Mouse (Mus musculus) testis, adult 2 months (tissue): ENCODE measurements around the gene Ninj1. TPM values are rescaled to one million over a fixed set of nuclear protein-coding genes. Genes with fewer than 3 reads are reported as not detected.

Source experiments
- H3K27ac ChIP-seq: fragments of 200-500 bp; 2 replicates; pipeline ENCODE4 v1.5.1; 2012; ENCODE audit warnings: low read depth, low read length; ENCODE audit not compliant: control insufficient read depth, insufficient read depth
- H3K27me3 ChIP-seq: fragments of 200-500 bp; 2 replicates; pipeline ENCODE4 v1.6.1; 2012; ENCODE audit warnings: mild to moderate bottlenecking, low read length, moderate library complexity; ENCODE audit not compliant: control insufficient read depth, insufficient read depth
- H3K36me3 ChIP-seq: fragments of 200-500 bp; 2 replicates; pipeline ENCODE4 v1.6.1; 2012; ENCODE audit warnings: mild to moderate bottlenecking, low read length; ENCODE audit not compliant: control insufficient read depth, insufficient read depth
- H3K4me1 ChIP-seq: fragments of 200-500 bp; 2 replicates; pipeline ENCODE4 v1.6.1; 2012; ENCODE audit warnings: low read length; ENCODE audit not compliant: control insufficient read depth, insufficient read depth
- H3K4me3 ChIP-seq: fragments of 200-500 bp; 2 replicates; pipeline ENCODE4 v1.5.1; 2012; ENCODE audit warnings: low read depth, mild to moderate bottlenecking, low read length, moderate library complexity, mixed read lengths; ENCODE audit not compliant: control insufficient read depth
- CTCF ChIP-seq: fragments of 200-500 bp; IDR thresholded peaks from 2 replicates; pipeline ENCODE4 v1.5.1; 2012; ENCODE audit warnings: low read depth, mild to moderate bottlenecking, inconsistent platforms, low read length, moderate library complexity; ENCODE audit not compliant: control insufficient read depth, insufficient read depth, insufficient replicate concordance
- POLR2A ChIP-seq: fragments of 200-500 bp; IDR thresholded peaks from 2 replicates; pipeline ENCODE4 v1.6.1; 2012; ENCODE audit warnings: low read depth, mild to moderate bottlenecking, inconsistent platforms, low read length, moderate library complexity; ENCODE audit not compliant: control insufficient read depth
- polyA plus RNA-seq: library from polyadenylated mRNA; depleted of rRNA; stranded (reverse); fragments of >200 nt; gene quantifications from 2 replicates; pipeline ENCODE4 v1.2.3, GENCODE M21; 2012; rRNA removed

Ninj1 gene
- polyA plus RNA-seq, 1 experiment, result 30.9 TPM

DNA sequence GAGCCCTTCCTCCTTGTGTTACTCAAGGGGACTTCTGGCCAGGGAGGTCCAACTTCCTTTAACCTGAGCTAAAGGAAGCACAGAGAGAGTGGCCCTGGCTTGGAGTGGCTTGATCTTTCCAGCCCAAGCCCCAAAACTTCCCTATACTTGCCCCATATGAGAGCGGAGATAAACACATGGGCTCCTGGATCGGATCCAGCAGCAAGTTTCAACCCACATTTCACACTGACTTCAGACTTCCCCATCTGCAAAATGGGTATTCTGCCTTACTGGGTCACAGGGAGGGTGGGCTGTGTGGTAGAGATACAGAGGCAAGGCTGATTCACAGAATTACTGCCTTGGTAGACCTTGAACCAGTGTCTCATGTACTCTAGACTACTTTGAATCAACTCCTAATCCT, 56.2 kb downstream of the Ninj1 start:
- Histone ChIP-seq H3K4me3 (no peak overlapping the region), H3K4me1 (peaks cover 15% of the 10 kb centered on the region), H3K27ac (0 out of 2 replicates have a peak overlapping the region, but pooled peaks have one; percentile 88), H3K27me3 (no peaks in the 10 kb centered on the region), H3K36me3 (no peaks in the 10 kb centered on the region)
- TF ChIP-seq POLR2A (no peak), CTCF (no peak)

DNA sequence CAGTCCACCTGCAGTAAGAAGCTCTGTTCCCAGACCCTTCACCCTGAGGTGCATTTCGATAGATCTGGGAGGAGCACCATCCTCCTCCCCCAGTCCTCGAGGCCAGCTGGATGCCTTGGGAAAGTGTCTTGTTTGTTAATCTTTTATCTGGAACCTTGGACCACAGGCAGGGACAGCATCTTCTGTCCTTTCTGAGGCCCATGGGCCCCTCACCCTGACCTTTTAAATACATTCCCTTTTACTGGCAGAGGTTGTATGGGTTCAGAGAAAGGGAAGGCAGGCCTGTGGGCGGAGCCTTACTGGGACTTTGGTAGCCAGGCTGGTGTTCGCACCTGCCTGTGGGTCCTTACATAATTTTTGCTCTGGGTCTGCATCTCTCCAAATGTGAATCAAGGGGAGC, 58.0 kb downstream of the Ninj1 start:
- H3K36me3 ChIP-seq, result no peaks in the 10 kb centered on the region
- H3K27me3 ChIP-seq, result no peaks in the 10 kb centered on the region
- no peak for TF ChIP-seq POLR2A
- no peak for TF ChIP-seq CTCF
- no peak overlapping the region for H3K4me3 ChIP-seq
- H3K4me1 ChIP-seq, result peaks cover 17% of the 10 kb centered on the region
- peak overlapping the region; percentile 88 for H3K27ac ChIP-seq

Other genes starting within 250 kb of the Ninj1 start
- 10.4 and 10.8 TPM in 2 replicates for gene Fam120a, start 219.5 kb upstream of the Ninj1 start, polyA plus RNA-seq
- 1.0 and 1.6 TPM in 2 replicates for gene Wnk2, start 39.5 kb upstream of the Ninj1 start, polyA plus RNA-seq
- gene Card19, start 28.6 kb downstream of the Ninj1 start, polyA plus RNA-seq, result 22.0 and 28.9 TPM in 2 replicates
- gene Susd3, start 61.2 kb downstream of the Ninj1 start, polyA plus RNA-seq, result 37.7 and 51.3 TPM in 2 replicates
- 0.56 and 0.60 TPM in 2 replicates for gene Fgd3, start 132.8 kb downstream of the Ninj1 start, polyA plus RNA-seq
- gene Bicd2, start 154.1 kb downstream of the Ninj1 start, polyA plus RNA-seq, result 42.8 and 44.7 TPM in 2 replicates
- 11.6 and 12.2 TPM in 2 replicates for gene Ippk, start 233.8 kb downstream of the Ninj1 start, polyA plus RNA-seq